Mouse (Mus musculus) cerebellum, adult 2 months (tissue): ENCODE results near the gene Ccnq.

Experiments
- CTCF ChIP-seq: fragments of 200-500 bp; IDR thresholded peaks from 2 replicates; pipeline ENCODE4 v1.5.1; 2011; ENCODE audit warnings: low read depth, mild to moderate bottlenecking, control low read depth, low read length, moderate library complexity, borderline replicate concordance; ENCODE audit not compliant: insufficient read depth
- POLR2A ChIP-seq: fragments of 200-500 bp; IDR thresholded peaks from 2 replicates; pipeline ENCODE4 v1.6.1; 2011; ENCODE audit warnings: low read length, control low read depth, borderline replicate concordance; ENCODE audit not compliant: insufficient read depth

DNA sequence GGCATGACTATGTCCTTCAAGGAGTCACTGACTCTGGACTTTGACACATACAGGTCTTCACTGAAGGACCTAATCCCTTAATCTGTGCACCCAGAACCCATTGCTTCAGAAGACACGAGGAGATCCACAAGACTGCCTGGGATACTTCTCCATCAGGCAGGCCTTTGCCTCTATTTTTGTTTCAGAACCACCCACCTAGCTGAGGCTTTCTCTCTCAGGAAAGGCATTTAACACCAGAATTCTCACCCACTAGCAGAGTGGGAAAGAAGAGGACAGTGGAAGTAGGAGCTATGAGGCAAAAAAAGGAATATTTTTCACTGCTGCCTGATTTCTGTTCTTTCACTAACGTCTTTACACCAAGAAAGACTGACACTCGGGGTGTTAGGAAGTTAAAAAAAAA is 25.2 kb downstream of the Ccnq start:
- no peak for TF ChIP-seq CTCF
- no peak for TF ChIP-seq POLR2A
